Mouse (Mus musculus): ENCODE data around the gene 4933436I01Rik.

Gene 4933436I01Rik

GRCm38 (mm10) chrX:67921350-67921749 is at the start of gene 4933436I01Rik:
Gene 4933436I01Rik (minus strand): TSS chrX:67921450.
- no peak for DNase-seq (ENCODE audit: low read depth in 1 of 2, low spot score in 2 of 2)

- no peak for DNase-seq (ENCODE audit: low read depth in 1 of 2, low spot score in 2 of 2)
Measured at GRCm38 (mm10) chrX:67924769-67925470, 3.7 kb upstream of the 4933436I01Rik start.

- DNase-seq (ENCODE audit: low read depth in 1 of 2, low spot score in 2 of 2): no peak
Measured at GRCm38 (mm10) chrX:67883406-67883805, 37.8 kb downstream of the 4933436I01Rik start.
